Mouse (Mus musculus) neural tube, embryonic 11.5 days (tissue): ENCODE results near the gene Selenbp1. TPM values are rescaled to one million over a fixed set of nuclear protein-coding genes. Genes with fewer than 3 reads are reported as not detected.
"Not testable (repeated sequence)": the region's sequence is repeated elsewhere in the genome, so short reads cannot be mapped to it uniquely, and the experiment has no call there.

Experiments used
- ATAC-seq: fragments of 200-750 bp; cut with Nextera tagmentation; 2 replicates; pipeline ENCODE4 v1.8.0; 2017; ENCODE audit warnings: moderate number of reproducible peaks, mild to moderate bottlenecking, moderate TSS enrichment, moderate library complexity; ENCODE audit not compliant: insufficient read depth, low FRiP score, low TSS enrichment
- DNase-seq: peaks from one replicate; pipeline ENCODE4 v3.0.0-alpha.2; 2015; ENCODE audit warnings: low spot score
- H3K27ac ChIP-seq: fragments of 300-500 bp; sonication (generic); 2 replicates; pipeline ENCODE4 v1.5.1; 2014; ENCODE audit warnings: low read depth, mild to moderate bottlenecking, low read length
- H3K27me3 ChIP-seq: fragments of 300-500 bp; sonication (generic); 2 replicates; pipeline ENCODE4 v1.6.1; 2014; ENCODE audit warnings: mild to moderate bottlenecking, low read length, mixed read lengths; ENCODE audit not compliant: control insufficient read depth, insufficient read depth
- H3K36me3 ChIP-seq: fragments of 300-500 bp; sonication (generic); 2 replicates; pipeline ENCODE4 v1.6.1; 2014; ENCODE audit warnings: mild to moderate bottlenecking, low read length, moderate library complexity, mixed read lengths; ENCODE audit not compliant: control insufficient read depth, insufficient read depth
- H3K4me1 ChIP-seq: fragments of 300-500 bp; sonication (generic); 2 replicates; pipeline ENCODE4 v1.6.1; 2014; ENCODE audit warnings: low read length, mixed read lengths; ENCODE audit not compliant: control insufficient read depth, insufficient read depth
- H3K4me2 ChIP-seq: fragments of 300-500 bp; sonication (generic); 2 replicates; pipeline ENCODE4 v1.6.1; 2014; ENCODE audit warnings: low read depth, mild to moderate bottlenecking, moderate library complexity
- H3K4me3 ChIP-seq: fragments of 300-500 bp; sonication (generic); 2 replicates; pipeline ENCODE4 v1.5.1; 2014; ENCODE audit warnings: low read depth, low read length
- H3K9ac ChIP-seq: fragments of 300-500 bp; sonication (generic); 2 replicates; pipeline ENCODE4 v1.6.1; 2014; ENCODE audit warnings: mild to moderate bottlenecking, low read length
- H3K9me3 ChIP-seq: fragments of 300-500 bp; sonication (generic); 2 replicates; pipeline ENCODE4 v1.6.1; 2016; ENCODE audit warnings: low read length; ENCODE audit not compliant: control insufficient read depth
- WGBS: fragments of 180-500 bp; shearing (Covaris S2); extraction: QIAGEN DNeasy Blood & Tissue Kit; methylation state at CpG from one replicate; pipeline ENCODE4 v1.1.7; 2014; 5-methylcytosine and 5-hydroxymethylcytosine counted together
- polyA plus RNA-seq: library from polyadenylated mRNA; unstranded; fragments of >200 nt; fragmentation: Nextera tagmentation; extraction: Ambion mirVana; gene quantifications from 2 replicates; pipeline ENCODE4 v1.2.1, GENCODE M21; 2014

Gene Selenbp1
- polyA plus RNA-seq: 6.2 and 7.8 TPM in 2 replicates

GRCm38 (mm10) chr3:94932809-94933564, at the start of gene Selenbp1:
Selenbp1 (plus strand) TSS chr3:94933056.
- ATAC-seq (peak; percentile 67), DNase-seq (peak; percentile 70)
- no peaks in the 10 kb centered on the region for H3K9me3 ChIP-seq
- H3K9ac ChIP-seq: no peak within 1 kb of the TSS
- H3K36me3 ChIP-seq: no peaks in the 10 kb centered on the region
- peak within 1 kb of the TSS; percentile 13; the same call in 1 of the 2 replicates for H3K4me3 ChIP-seq
- no peaks in the 10 kb centered on the region for H3K27me3 ChIP-seq
- peak within 1 kb of the TSS; percentile 39 for H3K4me2 ChIP-seq
- H3K27ac ChIP-seq: 0 out of 2 replicates have a peak within 1 kb of the TSS, but pooled peaks have one; percentile 14
- 27% methylated on average over 16 of the region's 16 CpGs for WGBS
- 0 out of 2 replicates have a peak, but pooled peaks cover 4% of the 10 kb centered on the region for H3K4me1 ChIP-seq

- H3K9me3 ChIP-seq: no peaks in the 10 kb centered on the region
- H3K27me3 ChIP-seq: no peaks in the 10 kb centered on the region
- peak; percentile 86 for ATAC-seq
- under 1% methylated on average over 61 of the region's 61 CpGs for WGBS
- H3K9ac ChIP-seq: peak within 1 kb of the TSS; percentile 91
- H3K4me1 ChIP-seq: peaks cover 4% of the 10 kb centered on the region; the same call in 1 of the 2 replicates
- peak within 1 kb of the TSS; percentile 69; the same call in 1 of the 2 replicates for H3K27ac ChIP-seq
- peak within 1 kb of the TSS; percentile 81 for H3K4me2 ChIP-seq
- H3K36me3 ChIP-seq: peaks cover 8% of the 10 kb centered on the region
- peak within 1 kb of the TSS; percentile 98 for H3K4me3 ChIP-seq
- peak; percentile 88 for DNase-seq
Measured at GRCm38 (mm10) chr3:94886316-94887224, 46.3 kb upstream of the Selenbp1 start, which contains the start of gene Psmb4. Psmb4 (minus strand) TSS chr3:94886961.

GRCm38 (mm10) chr3:94888595-94888994, 44.3 kb upstream of the Selenbp1 start:
- H3K4me1 ChIP-seq: peaks cover 4% of the 10 kb centered on the region; the same call in 1 of the 2 replicates
- no peak overlapping the region for H3K9ac ChIP-seq
- H3K9me3 ChIP-seq: no peaks in the 10 kb centered on the region
- H3K27ac ChIP-seq: no peak overlapping the region
- H3K36me3 ChIP-seq: peaks cover 4% of the 10 kb centered on the region; the same call in 1 of the 2 replicates
- DNase-seq: no peak
- H3K4me2 ChIP-seq: no peak overlapping the region
- H3K27me3 ChIP-seq: no peaks in the 10 kb centered on the region
- H3K4me3 ChIP-seq: no peak overlapping the region
- no peak for ATAC-seq

- no peak for DNase-seq
- Histone ChIP-seq H3K36me3 (no peaks in the 10 kb centered on the region), H3K9me3 (no peaks in the 10 kb centered on the region), H3K9ac (no peak overlapping the region), H3K4me2 (no peak overlapping the region), H3K4me1 (no peaks in the 10 kb centered on the region), H3K4me3 (no peak overlapping the region), H3K27me3 (no peaks in the 10 kb centered on the region), H3K27ac (no peak overlapping the region)
- no peak for ATAC-seq
- 73% methylated on average over 3 of the region's 3 CpGs for WGBS
Measured at GRCm38 (mm10) chr3:94894076-94894475, 38.8 kb upstream of the Selenbp1 start.

- Histone ChIP-seq H3K9me3 (no peaks in the 10 kb centered on the region), H3K4me1 (no peaks in the 10 kb centered on the region)
- WGBS: 21% methylated on average over 7 of the region's 7 CpGs
Measured at GRCm38 (mm10) chr3:94902747-94903146, 30.1 kb upstream of the Selenbp1 start.

GRCm38 (mm10) chr3:94904759-94905158, 28.1 kb upstream of the Selenbp1 start:
- H3K4me2 ChIP-seq, ATAC-seq, H3K36me3 ChIP-seq, H3K9me3 ChIP-seq, H3K4me1 ChIP-seq, H3K4me3 ChIP-seq, H3K9ac ChIP-seq, H3K27me3 ChIP-seq, DNase-seq, H3K27ac ChIP-seq: not testable (repeated sequence)
- 66% methylated on average over 3 of the region's 3 CpGs for WGBS

More at GRCm38 (mm10) chr3:94902747-94903146, 30.1 kb upstream of the Selenbp1 start:
- no peak overlapping the region for H3K4me3 ChIP-seq
- ATAC-seq (no peak), DNase-seq (peak; percentile 63)
- no peaks in the 10 kb centered on the region for H3K36me3 ChIP-seq
- H3K9ac ChIP-seq: no peak overlapping the region
- H3K27me3 ChIP-seq: no peaks in the 10 kb centered on the region
- no peak overlapping the region for H3K4me2 ChIP-seq
- no peak overlapping the region for H3K27ac ChIP-seq

- H3K27ac ChIP-seq: no peak overlapping the region
- no peak overlapping the region for H3K9ac ChIP-seq
- H3K4me3 ChIP-seq: no peak overlapping the region
- no peaks in the 10 kb centered on the region for H3K36me3 ChIP-seq
- no peak for DNase-seq
- 78% methylated on average over 1 of the region's 1 CpGs for WGBS
- H3K9me3 ChIP-seq: no peaks in the 10 kb centered on the region
- H3K4me2 ChIP-seq: no peak overlapping the region
- no peaks in the 10 kb centered on the region for H3K4me1 ChIP-seq
- no peaks in the 10 kb centered on the region for H3K27me3 ChIP-seq
- no peak for ATAC-seq
Measured at GRCm38 (mm10) chr3:94906482-94906881, 26.4 kb upstream of the Selenbp1 start.

GRCm38 (mm10) chr3:94911050-94911693, 21.7 kb upstream of the Selenbp1 start:
- Histone ChIP-seq H3K4me2 (no peak overlapping the region), H3K4me1 (no peaks in the 10 kb centered on the region), H3K4me3 (no peak overlapping the region), H3K27ac (no peak overlapping the region), H3K36me3 (no peaks in the 10 kb centered on the region; the same call in 1 of the 2 replicates), H3K9ac (no peak overlapping the region), H3K27me3 (no peaks in the 10 kb centered on the region), H3K9me3 (no peaks in the 10 kb centered on the region)
- no peak for DNase-seq
- 80% methylated on average over 2 of the region's 2 CpGs for WGBS
- no peak for ATAC-seq
